Mouse (Mus musculus): ENCODE results near the gene Ppp1r13b. TPM values are rescaled to one million over a fixed set of nuclear protein-coding genes. Genes with fewer than 3 reads are reported as not detected.
A peak's percentile ranks its signal among the peaks of the same experiment; 100 is the strongest.

The Ppp1r13b gene
- polyA plus RNA-seq, 1 experiment from 2014 or later, result 22.7 TPM

GRCm38 (mm10) chr12:111923117-111923516, 15.2 kb upstream of the Ppp1r13b start:
- DNase-seq (ENCODE audit: low spot score), result no peak
- Histone ChIP-seq H3K27ac (ENCODE audit: low read length) (no peak overlapping the region), H3K4me2 (replicated peaks; ENCODE audit: low read depth, low read length) (no peak overlapping the region), H3K36me3 (ENCODE audit: insufficient read depth, low read length) (no peaks in the 10 kb centered on the region), H3K4me3 (ENCODE audit: low read depth, low read length) (no peak overlapping the region), H3K9ac (replicated peaks; ENCODE audit: low read depth) (no peak overlapping the region), H3K27me3 (replicated peaks; ENCODE audit: insufficient read depth, low read length) (no peaks in the 10 kb centered on the region), H3K4me1 (ENCODE audit: insufficient read depth, low read depth, low read length) (peaks cover 9% of the 10 kb centered on the region), H3K9me3 (ENCODE audit: low read length) (no peaks in the 10 kb centered on the region)
- WGBS, result 83% methylated on average over 6 of the region's 6 CpGs
- no peak for ATAC-seq
- TF ChIP-seq EP300 (IDR thresholded peaks at IDR 0.05), result no peak
- no peak for TF ChIP-seq CTCF (IDR thresholded peaks at IDR 0.05)

DNA sequence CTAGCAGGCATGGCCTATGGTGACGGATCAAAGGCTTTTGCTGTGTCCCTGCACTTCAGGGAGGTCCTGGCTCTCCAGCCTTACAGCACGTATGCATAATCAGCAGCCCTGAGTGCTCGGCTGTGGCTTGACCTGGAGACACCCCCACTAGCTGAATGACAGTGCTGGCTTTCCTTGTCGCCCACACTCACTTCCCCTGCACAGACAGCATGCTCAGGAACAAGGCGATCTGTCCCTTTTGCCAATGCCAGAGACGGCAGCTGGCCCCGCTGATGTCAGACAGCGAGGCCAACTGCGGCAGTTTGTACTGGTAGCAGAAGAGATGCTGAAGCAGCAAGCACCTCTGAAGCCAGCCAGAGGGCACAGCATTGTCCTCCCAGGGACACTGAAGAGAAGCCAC, 12.1 kb upstream of the Ppp1r13b start:
- no peak overlapping the region for H3K9ac ChIP-seq (replicated peaks; ENCODE audit: low read depth)
- TF ChIP-seq EP300 (IDR thresholded peaks at IDR 0.05) (no peak), CTCF (IDR thresholded peaks at IDR 0.05) (no peak)
- no peak overlapping the region for H3K27ac ChIP-seq (ENCODE audit: low read length)
- no peak for DNase-seq (ENCODE audit: low spot score)
- no peaks in the 10 kb centered on the region for H3K27me3 ChIP-seq (replicated peaks; ENCODE audit: insufficient read depth, low read length)
- H3K4me2 ChIP-seq (replicated peaks; ENCODE audit: low read depth, low read length), result no peak overlapping the region
- WGBS, result 25% methylated on average over 9 of the region's 9 CpGs
- no peaks in the 10 kb centered on the region for H3K9me3 ChIP-seq (ENCODE audit: low read length)
- H3K36me3 ChIP-seq (ENCODE audit: insufficient read depth, low read length), result no peaks in the 10 kb centered on the region
- peak; percentile 46 for ATAC-seq
- H3K4me1 ChIP-seq (ENCODE audit: insufficient read depth, low read depth, low read length), result no peaks in the 10 kb centered on the region
- H3K4me3 ChIP-seq (ENCODE audit: low read depth, low read length), result no peak overlapping the region

DNA sequence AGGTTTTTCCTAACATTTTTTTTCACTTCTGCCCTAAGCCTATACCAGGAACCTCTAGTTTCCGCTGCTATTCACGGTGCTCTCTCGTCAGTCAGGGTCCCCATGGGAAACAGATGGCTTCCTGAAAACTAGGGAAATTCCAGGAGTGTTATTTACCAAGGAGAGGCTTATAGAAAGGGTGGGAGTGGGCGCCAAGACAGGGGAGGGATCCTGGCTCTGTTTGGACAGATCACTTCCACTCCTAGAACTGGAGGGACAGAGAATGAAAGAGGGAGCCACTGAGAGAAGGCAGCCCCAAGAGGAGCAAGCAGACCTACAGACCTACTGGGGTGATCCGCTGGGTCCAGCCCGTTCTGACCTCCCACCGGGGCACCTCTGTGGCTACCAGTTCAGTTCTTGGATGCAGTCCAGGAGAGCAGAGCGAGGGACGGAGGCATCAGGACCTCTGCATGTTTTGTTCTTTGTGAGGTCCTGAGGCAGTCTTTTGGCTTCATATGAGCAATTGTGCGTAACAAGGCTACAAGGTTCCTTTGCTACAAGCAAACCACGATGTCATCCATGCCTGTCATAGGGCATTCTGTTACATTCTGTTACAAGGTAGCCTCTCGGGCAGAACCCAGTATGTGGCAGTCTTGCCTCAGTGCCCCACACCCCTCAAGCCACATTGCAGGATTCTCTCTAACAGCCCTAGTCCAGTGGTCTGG, 8.8 kb upstream of the Ppp1r13b start:
- ATAC-seq (peak; percentile 56), DNase-seq (ENCODE audit: low spot score) (peak; percentile 40)
- Histone ChIP-seq H3K27ac (ENCODE audit: low read length) (peak overlapping the region; percentile 68), H3K4me1 (ENCODE audit: insufficient read depth, low read depth, low read length) (no peaks in the 10 kb centered on the region), H3K4me2 (replicated peaks; ENCODE audit: low read depth, low read length) (no peak overlapping the region), H3K27me3 (replicated peaks; ENCODE audit: insufficient read depth, low read length) (no peaks in the 10 kb centered on the region), H3K4me3 (ENCODE audit: low read depth, low read length) (no peak overlapping the region), H3K9ac (replicated peaks; ENCODE audit: low read depth) (no peak overlapping the region), H3K36me3 (ENCODE audit: insufficient read depth, low read length) (no peaks in the 10 kb centered on the region), H3K9me3 (ENCODE audit: low read length) (no peaks in the 10 kb centered on the region)
- TF ChIP-seq EP300 (IDR thresholded peaks at IDR 0.05) (peak; percentile 72), CTCF (IDR thresholded peaks at IDR 0.05) (no peak)
- 27% methylated on average over 12 of the region's 12 CpGs for WGBS

- Histone ChIP-seq H3K9ac (replicated peaks; ENCODE audit: low read depth) (no peak overlapping the region), H3K4me1 (ENCODE audit: insufficient read depth, low read depth, low read length) (no peaks in the 10 kb centered on the region), H3K27ac (ENCODE audit: low read length) (no peak overlapping the region), H3K4me2 (replicated peaks; ENCODE audit: low read depth, low read length) (no peak overlapping the region), H3K9me3 (ENCODE audit: low read length) (no peaks in the 10 kb centered on the region), H3K27me3 (replicated peaks; ENCODE audit: insufficient read depth, low read length) (no peaks in the 10 kb centered on the region), H3K36me3 (ENCODE audit: insufficient read depth, low read length) (no peaks in the 10 kb centered on the region), H3K4me3 (ENCODE audit: low read depth, low read length) (no peak overlapping the region)
- ATAC-seq (no peak), DNase-seq (ENCODE audit: low spot score) (no peak)
- TF ChIP-seq CTCF (IDR thresholded peaks at IDR 0.05) (no peak), EP300 (IDR thresholded peaks at IDR 0.05) (no peak)
- 79% methylated on average over 6 of the region's 6 CpGs for WGBS
Observed at GRCm38 (mm10) chr12:111915781-111916180, 7.9 kb upstream of the Ppp1r13b start.

DNA sequence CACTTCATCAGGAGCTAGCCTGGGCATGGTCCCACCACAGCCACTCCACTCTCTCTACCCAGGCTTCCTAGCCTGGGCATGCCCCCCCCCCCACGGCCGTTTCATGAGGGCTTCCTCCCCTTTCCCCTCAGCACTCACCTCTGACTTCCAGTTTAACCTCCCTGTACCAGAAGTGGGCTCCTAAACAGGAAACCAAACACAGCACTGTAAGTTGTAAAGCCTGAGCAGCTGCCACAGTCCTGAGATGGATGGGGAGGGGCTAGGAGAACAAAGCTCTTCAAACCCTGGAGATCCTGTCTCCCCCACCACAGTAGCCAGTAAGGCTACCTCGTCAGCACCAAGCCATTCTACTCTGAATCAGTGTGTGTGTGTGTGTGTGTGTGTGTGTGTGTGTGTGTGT, 6.1 kb upstream of the Ppp1r13b start:
- Histone ChIP-seq H3K9ac (replicated peaks; ENCODE audit: low read depth) (no peak overlapping the region), H3K27me3 (replicated peaks; ENCODE audit: insufficient read depth, low read length) (no peaks in the 10 kb centered on the region), H3K4me2 (replicated peaks; ENCODE audit: low read depth, low read length) (no peak overlapping the region), H3K4me3 (ENCODE audit: low read depth, low read length) (no peak overlapping the region), H3K27ac (ENCODE audit: low read length) (peak overlapping the region; percentile 54), H3K36me3 (ENCODE audit: insufficient read depth, low read length) (no peaks in the 10 kb centered on the region), H3K9me3 (ENCODE audit: low read length) (no peaks in the 10 kb centered on the region), H3K4me1 (ENCODE audit: insufficient read depth, low read depth, low read length) (peaks cover under 1% of the 10 kb centered on the region; the same call in 1 of the 2 replicates)
- peak; percentile 60 for ATAC-seq
- DNase-seq (ENCODE audit: low spot score), result peak; percentile 59
- TF ChIP-seq EP300 (IDR thresholded peaks at IDR 0.05) (no peak; the same call in 1 of the 2 replicates), CTCF (IDR thresholded peaks at IDR 0.05) (no peak)
- WGBS, result 20% methylated on average over 1 of the region's 3 CpGs

GRCm38 (mm10) chr12:111912802-111913201, 4.9 kb upstream of the Ppp1r13b start:
- H3K4me2 ChIP-seq (replicated peaks; ENCODE audit: low read depth, low read length), result no peak overlapping the region
- DNase-seq (ENCODE audit: low spot score), result no peak
- H3K27ac ChIP-seq (ENCODE audit: low read length), result no peak overlapping the region; the same call in 1 of the 2 replicates
- TF ChIP-seq EP300 (IDR thresholded peaks at IDR 0.05) (no peak), CTCF (IDR thresholded peaks at IDR 0.05) (no peak)
- WGBS, result 73% methylated on average over 7 of the region's 7 CpGs
- no peaks in the 10 kb centered on the region for H3K36me3 ChIP-seq (ENCODE audit: insufficient read depth, low read length)
- ATAC-seq, result no peak
- H3K4me3 ChIP-seq (ENCODE audit: low read depth, low read length), result no peak overlapping the region
- H3K4me1 ChIP-seq (ENCODE audit: insufficient read depth, low read depth, low read length), result peaks cover 7% of the 10 kb centered on the region; the same call in 1 of the 2 replicates
- no peak overlapping the region for H3K9ac ChIP-seq (replicated peaks; ENCODE audit: low read depth)
- no peaks in the 10 kb centered on the region for H3K9me3 ChIP-seq (ENCODE audit: low read length)
- H3K27me3 ChIP-seq (replicated peaks; ENCODE audit: insufficient read depth, low read length), result no peaks in the 10 kb centered on the region

Measured in lung, postnatal 0 days (tissue).